Mouse (Mus musculus): ENCODE results near the gene Fmo6. TPM values are rescaled to one million over a fixed set of nuclear protein-coding genes. Genes with fewer than 3 reads are reported as not detected.

Fmo6 gene
- polyA plus RNA-seq, 1 experiment from 2014 or later = not detected

- Histone ChIP-seq H3K9ac (ENCODE audit: low read depth, low read length) (no peak overlapping the region), H3K27ac (ENCODE audit: low read depth, low read length) (no peak overlapping the region), H3K4me3 (ENCODE audit: low read length) (no peak overlapping the region), H3K4me1 (ENCODE audit: control insufficient read depth, insufficient read depth, low read depth, low read length) (no peaks in the 10 kb centered on the region; the same call in 1 of the 2 replicates), H3K4me2 (ENCODE audit: low read length) (no peak overlapping the region), H3K9me3 (ENCODE audit: control insufficient read depth, low read length) (peaks cover 3% of the 10 kb centered on the region; the same call in 1 of the 2 replicates), H3K36me3 (ENCODE audit: control insufficient read depth, insufficient read depth, low read length) (no peaks in the 10 kb centered on the region), H3K27me3 (replicated peaks; ENCODE audit: control insufficient read depth, insufficient read depth, low read length) (no peaks in the 10 kb centered on the region)
- ATAC-seq = no peak
- WGBS = 78% methylated on average over 4 of the region's 4 CpGs
These were observed 69.9 kb downstream of the Fmo6 start for GRCm38 (mm10) chr1:162867396-162867795.

Other genes starting within 250 kb of the Fmo6 start
- gene Prrc2c, start 197.0 kb downstream of the Fmo6 start, polyA plus RNA-seq (2015; fragmentation: Nextera tagmentation; extraction: Ambion mirVana) = 104 and 117 TPM in 2 replicates
- gene Fmo4, start 123.5 kb downstream of the Fmo6 start, polyA plus RNA-seq (2015; fragmentation: Nextera tagmentation; extraction: Ambion mirVana) = 0.54 and 0.78 TPM in 2 replicates
- gene Fmo1, start 70.9 kb downstream of the Fmo6 start, polyA plus RNA-seq (2015; fragmentation: Nextera tagmentation; extraction: Ambion mirVana) = 39.6 and 42.2 TPM in 2 replicates
- gene Fmo2, start 38.8 kb downstream of the Fmo6 start, polyA plus RNA-seq (2015; fragmentation: Nextera tagmentation; extraction: Ambion mirVana) = 0.09 and 0.29 TPM in 2 replicates
- not detected in 2 replicates for gene Fmo3, start 47.0 kb upstream of the Fmo6 start, polyA plus RNA-seq (2015; fragmentation: Nextera tagmentation; extraction: Ambion mirVana)
- not detected in 2 replicates for gene Mroh9, start 148.2 kb upstream of the Fmo6 start, polyA plus RNA-seq (2015; fragmentation: Nextera tagmentation; extraction: Ambion mirVana)

Measured in hindbrain, embryonic 16.5 days (tissue).